Mouse (Mus musculus) limb, embryonic 15.5 days (tissue): ENCODE data around the gene Adcy1. TPM values are rescaled to one million over a fixed set of nuclear protein-coding genes. Genes with fewer than 3 reads are reported as not detected.

Experiments
- ATAC-seq: fragments of 200-750 bp; cut with Nextera tagmentation; 2 replicates; pipeline ENCODE4 v1.8.0; 2017; ENCODE audit warnings: low read depth, moderate TSS enrichment; ENCODE audit not compliant: insufficient number of reproducible peaks, low FRiP score, low TSS enrichment
- H3K27ac ChIP-seq: fragments of 300-500 bp; sonication (generic); 2 replicates; pipeline ENCODE4 v1.5.1; 2015; ENCODE audit warnings: moderate library complexity, mild to moderate bottlenecking, inconsistent platforms
- H3K27me3 ChIP-seq: fragments of 300-500 bp; sonication (generic); 2 replicates; pipeline ENCODE4 v1.6.1; 2015; ENCODE audit warnings: inconsistent platforms
- H3K36me3 ChIP-seq: fragments of 300-500 bp; sonication (generic); 2 replicates; pipeline ENCODE4 v1.6.1; 2015; ENCODE audit warnings: inconsistent platforms
- H3K4me1 ChIP-seq: fragments of 300-500 bp; sonication (generic); 2 replicates; pipeline ENCODE4 v1.6.1; 2015; ENCODE audit warnings: inconsistent platforms
- H3K4me2 ChIP-seq: fragments of 300-500 bp; sonication (generic); 2 replicates; pipeline ENCODE4 v1.6.1; 2015; ENCODE audit warnings: mild to moderate bottlenecking, inconsistent platforms
- H3K4me3 ChIP-seq: fragments of 300-500 bp; sonication (generic); 2 replicates; pipeline ENCODE4 v1.5.1; 2015; ENCODE audit warnings: mild to moderate bottlenecking, inconsistent platforms
- H3K9ac ChIP-seq: fragments of 300-500 bp; sonication (generic); 2 replicates; pipeline ENCODE4 v1.6.1; 2015; ENCODE audit warnings: inconsistent platforms
- H3K9me3 ChIP-seq: fragments of 300-500 bp; sonication (generic); 2 replicates; pipeline ENCODE4 v1.6.1; 2016; ENCODE audit warnings: inconsistent platforms
- WGBS: fragments of 180-500 bp; shearing (Covaris S2); methylation state at CpG from one replicate; pipeline ENCODE4 v1.1.7; 2015; 5-methylcytosine and 5-hydroxymethylcytosine counted together
- polyA plus RNA-seq: library from polyadenylated mRNA; unstranded; fragments of >200 nt; fragmentation: Nextera tagmentation; extraction: Ambion mirVana; gene quantifications from 2 replicates; pipeline ENCODE4 v1.2.1, GENCODE M21; 2015

Gene Adcy1
- polyA plus RNA-seq, 1 experiment from 2014 or later: 1.2 TPM

DNA sequence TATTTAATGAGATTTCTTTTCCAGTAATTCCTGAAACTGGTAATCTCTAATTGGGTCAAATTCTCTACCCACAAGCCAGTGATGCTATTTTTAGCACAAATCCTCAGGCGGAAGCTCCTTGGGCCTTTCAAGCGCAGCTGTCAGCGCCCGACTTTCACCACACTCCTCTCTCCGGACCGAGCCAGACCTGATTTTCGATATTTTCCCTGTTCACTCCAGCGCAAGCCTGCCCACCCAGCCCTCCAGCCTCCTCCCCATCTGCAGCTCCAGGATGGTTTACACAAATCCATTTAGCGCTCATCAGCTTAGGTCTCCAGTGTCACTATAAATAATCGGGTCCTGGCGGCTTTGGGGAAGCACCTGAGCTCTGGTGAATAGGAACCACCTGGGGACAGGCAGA, 7.2 kb upstream of the Adcy1 start:
- 6% methylated on average over 11 of the region's 11 CpGs for WGBS

DNA sequence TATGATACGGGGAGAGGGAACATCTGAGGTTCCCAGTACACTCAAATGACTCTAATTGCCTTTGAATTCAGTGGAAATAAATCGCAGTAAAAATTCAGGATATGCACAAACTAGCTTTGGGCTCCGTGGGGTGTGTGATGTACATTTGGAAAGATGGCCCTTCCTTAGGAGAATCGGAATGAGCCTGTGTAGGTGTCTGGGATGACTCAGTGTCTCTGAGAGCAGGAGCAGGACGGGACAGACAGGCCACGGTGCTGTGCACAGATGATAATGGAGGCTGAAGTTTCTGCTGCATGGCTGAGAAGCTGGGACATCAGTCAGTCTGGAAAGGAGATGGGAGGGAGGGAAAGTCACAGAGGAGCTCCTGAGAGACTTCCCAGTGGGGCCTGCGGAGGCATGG, 5.5 kb upstream of the Adcy1 start:
- H3K9me3 ChIP-seq: no peaks in the 10 kb centered on the region
- ATAC-seq: no peak
- H3K4me1 ChIP-seq: peaks cover 18% of the 10 kb centered on the region
- no peak overlapping the region for H3K9ac ChIP-seq
- no peak overlapping the region for H3K4me2 ChIP-seq
- WGBS: 77% methylated on average over 7 of the region's 7 CpGs
- peaks cover 71% of the 10 kb centered on the region for H3K27me3 ChIP-seq
- H3K4me3 ChIP-seq: no peak overlapping the region
- H3K27ac ChIP-seq: no peak overlapping the region
- no peaks in the 10 kb centered on the region for H3K36me3 ChIP-seq

More for the DNA sequence above, 7.2 kb upstream of the Adcy1 start:
- ATAC-seq: no peak
- peaks cover 55% of the 10 kb centered on the region for H3K27me3 ChIP-seq
- no peaks in the 10 kb centered on the region for H3K9me3 ChIP-seq
- H3K36me3 ChIP-seq: no peaks in the 10 kb centered on the region
- H3K4me2 ChIP-seq: peak overlapping the region; percentile 27; the same call in 1 of the 2 replicates
- H3K4me3 ChIP-seq: no peak overlapping the region
- peaks cover 13% of the 10 kb centered on the region for H3K4me1 ChIP-seq
- no peak overlapping the region for H3K27ac ChIP-seq
- no peak overlapping the region for H3K9ac ChIP-seq

GRCm38 (mm10) chr11:7061961-7062360, 1.3 kb upstream of the Adcy1 start:
- peaks cover 90% of the 10 kb centered on the region for H3K27me3 ChIP-seq
- H3K9me3 ChIP-seq: no peaks in the 10 kb centered on the region
- ATAC-seq: no peak
- H3K27ac ChIP-seq: no peak overlapping the region
- H3K4me3 ChIP-seq: no peak overlapping the region
- H3K9ac ChIP-seq: no peak overlapping the region
- H3K4me1 ChIP-seq: peaks cover 34% of the 10 kb centered on the region
- no peaks in the 10 kb centered on the region for H3K36me3 ChIP-seq
- 38% methylated on average over 6 of the region's 6 CpGs for WGBS
- H3K4me2 ChIP-seq: no peak overlapping the region

GRCm38 (mm10) chr11:7062566-7062965, 723 bp upstream of the Adcy1 start:
- peaks cover 34% of the 10 kb centered on the region for H3K4me1 ChIP-seq
- ATAC-seq: no peak
- H3K9me3 ChIP-seq: no peaks in the 10 kb centered on the region
- H3K27me3 ChIP-seq: peaks cover 88% of the 10 kb centered on the region
- peak overlapping the region; percentile 95 for H3K4me2 ChIP-seq
- no peak overlapping the region for H3K27ac ChIP-seq
- WGBS: 13% methylated on average over 10 of the region's 10 CpGs
- H3K4me3 ChIP-seq: peak overlapping the region; percentile 60
- no peaks in the 10 kb centered on the region for H3K36me3 ChIP-seq
- no peak overlapping the region for H3K9ac ChIP-seq

GRCm38 (mm10) chr11:7063681-7064267, 485 bp downstream of the Adcy1 start:
- peaks cover 34% of the 10 kb centered on the region for H3K4me1 ChIP-seq
- no peak for ATAC-seq
- H3K9ac ChIP-seq: 0 out of 2 replicates have a peak overlapping the region, but pooled peaks have one; percentile 26
- H3K9me3 ChIP-seq: no peaks in the 10 kb centered on the region
- H3K27me3 ChIP-seq: peaks cover 80% of the 10 kb centered on the region
- H3K27ac ChIP-seq: no peak overlapping the region
- H3K4me3 ChIP-seq: peak overlapping the region; percentile 60
- no peaks in the 10 kb centered on the region for H3K36me3 ChIP-seq
- WGBS: under 1% methylated on average over 53 of the region's 53 CpGs
- peak overlapping the region; percentile 95 for H3K4me2 ChIP-seq

- no peak for ATAC-seq
- no peak overlapping the region for H3K27ac ChIP-seq
- H3K4me3 ChIP-seq: peak overlapping the region; percentile 60
- WGBS: 2% methylated on average over 25 of the region's 26 CpGs
- H3K9ac ChIP-seq: no peak overlapping the region
- H3K36me3 ChIP-seq: no peaks in the 10 kb centered on the region
- H3K27me3 ChIP-seq: peaks cover 72% of the 10 kb centered on the region
- peak overlapping the region; percentile 95 for H3K4me2 ChIP-seq
- H3K4me1 ChIP-seq: peaks cover 34% of the 10 kb centered on the region
- no peaks in the 10 kb centered on the region for H3K9me3 ChIP-seq
Observed at GRCm38 (mm10) chr11:7064484-7065185, 1.3 kb downstream of the Adcy1 start.

DNA sequence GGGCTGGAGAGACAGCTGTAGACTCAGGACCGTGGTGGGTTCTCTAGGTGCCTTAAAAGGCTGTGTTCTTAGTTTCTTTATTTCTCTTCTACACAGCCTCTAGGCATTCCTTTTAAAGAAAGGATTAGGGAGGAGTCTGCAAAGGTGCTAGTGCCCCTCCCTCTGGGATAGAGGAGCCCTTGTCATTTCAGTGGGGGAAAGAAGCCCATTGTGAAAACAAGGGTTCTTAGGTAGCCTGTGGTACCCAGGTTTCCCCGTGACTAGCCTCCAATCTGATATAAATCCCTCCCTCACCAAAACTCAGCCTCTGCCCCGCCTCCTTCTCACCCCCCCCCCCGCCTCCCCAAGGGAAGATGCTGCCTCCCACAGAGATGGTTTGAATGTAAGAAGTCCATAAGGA, 2.1 kb downstream of the Adcy1 start:
- H3K27ac ChIP-seq: no peak overlapping the region
- H3K27me3 ChIP-seq: peaks cover 65% of the 10 kb centered on the region
- H3K9ac ChIP-seq: no peak overlapping the region
- 11% methylated on average over 4 of the region's 4 CpGs for WGBS
- peaks cover 34% of the 10 kb centered on the region for H3K4me1 ChIP-seq
- no peak; the same call in 1 of the 2 replicates for ATAC-seq
- H3K9me3 ChIP-seq: no peaks in the 10 kb centered on the region
- H3K4me2 ChIP-seq: no peak overlapping the region
- peak overlapping the region; percentile 60; the same call in 1 of the 2 replicates for H3K4me3 ChIP-seq
- no peaks in the 10 kb centered on the region for H3K36me3 ChIP-seq

- Histone ChIP-seq H3K36me3 (no peaks in the 10 kb centered on the region), H3K4me3 (no peak overlapping the region), H3K4me2 (no peak overlapping the region), H3K9ac (no peak overlapping the region), H3K27me3 (peaks cover 60% of the 10 kb centered on the region), H3K9me3 (no peaks in the 10 kb centered on the region), H3K27ac (no peak overlapping the region), H3K4me1 (peaks cover 34% of the 10 kb centered on the region)
- WGBS: 44% methylated on average over 5 of the region's 5 CpGs
- ATAC-seq: no peak
Observed at GRCm38 (mm10) chr11:7065876-7066275, 2.6 kb downstream of the Adcy1 start.

DNA sequence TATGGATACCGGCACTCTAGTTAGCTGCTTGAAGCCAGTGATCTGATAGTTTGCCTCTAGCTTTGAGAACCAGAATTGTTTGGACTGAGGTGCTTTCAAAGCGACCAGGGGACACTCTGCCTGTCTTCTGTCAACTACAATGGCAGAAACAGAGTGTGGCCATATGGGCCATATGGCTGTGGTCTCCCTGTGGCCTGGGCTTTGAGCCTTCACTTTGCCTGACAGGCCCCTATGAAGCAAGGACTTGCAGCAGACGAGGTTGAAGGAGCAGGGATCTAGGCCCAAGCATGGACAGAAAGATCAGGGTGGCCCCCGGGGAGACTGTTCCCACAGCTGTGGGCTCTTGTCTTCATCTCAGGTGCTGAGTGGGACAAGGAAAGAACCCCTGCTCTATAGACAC, 4.0 kb downstream of the Adcy1 start:
- H3K27me3 ChIP-seq: peaks cover 46% of the 10 kb centered on the region
- no peaks in the 10 kb centered on the region for H3K9me3 ChIP-seq
- no peak overlapping the region for H3K9ac ChIP-seq
- no peak overlapping the region for H3K27ac ChIP-seq
- no peak for ATAC-seq
- H3K4me1 ChIP-seq: peaks cover 34% of the 10 kb centered on the region
- H3K4me3 ChIP-seq: no peak overlapping the region
- H3K4me2 ChIP-seq: no peak overlapping the region
- no peaks in the 10 kb centered on the region for H3K36me3 ChIP-seq
- WGBS: 67% methylated on average over 4 of the region's 4 CpGs

GRCm38 (mm10) chr11:7068479-7069235, 5.4 kb downstream of the Adcy1 start:
- ATAC-seq: no peak
- Histone ChIP-seq H3K4me1 (peaks cover 23% of the 10 kb centered on the region), H3K27me3 (peaks cover 38% of the 10 kb centered on the region), H3K4me2 (no peak overlapping the region), H3K9me3 (no peaks in the 10 kb centered on the region), H3K36me3 (no peaks in the 10 kb centered on the region), H3K27ac (no peak overlapping the region), H3K4me3 (no peak overlapping the region), H3K9ac (no peak overlapping the region)
- WGBS: 83% methylated on average over 12 of the region's 12 CpGs

DNA sequence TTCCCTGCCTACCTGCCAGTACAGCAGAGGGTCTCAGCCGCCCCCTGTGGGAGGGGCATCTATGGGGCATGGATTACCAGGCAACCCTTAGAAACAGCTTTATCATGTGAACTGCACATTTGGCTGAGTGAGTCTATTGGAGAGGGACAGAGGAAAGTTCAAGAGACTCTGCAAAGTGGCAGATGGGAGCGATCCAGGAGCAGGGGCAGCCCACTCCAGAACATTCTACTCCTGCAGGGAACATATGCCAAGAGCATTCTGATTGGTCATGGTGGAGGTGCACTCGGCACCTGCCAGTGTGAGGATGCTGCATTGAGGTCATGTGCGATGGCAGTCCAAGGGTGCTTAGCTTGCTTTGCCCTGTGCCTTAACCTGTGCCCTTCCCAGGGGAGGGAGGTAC, 6.5 kb downstream of the Adcy1 start:
- no peak for ATAC-seq
- Histone ChIP-seq H3K27me3 (peaks cover 27% of the 10 kb centered on the region), H3K27ac (no peak overlapping the region), H3K36me3 (no peaks in the 10 kb centered on the region), H3K9me3 (no peaks in the 10 kb centered on the region), H3K4me1 (peaks cover 12% of the 10 kb centered on the region), H3K4me2 (no peak overlapping the region), H3K4me3 (no peak overlapping the region), H3K9ac (no peak overlapping the region)
- 91% methylated on average over 4 of the region's 4 CpGs for WGBS

DNA sequence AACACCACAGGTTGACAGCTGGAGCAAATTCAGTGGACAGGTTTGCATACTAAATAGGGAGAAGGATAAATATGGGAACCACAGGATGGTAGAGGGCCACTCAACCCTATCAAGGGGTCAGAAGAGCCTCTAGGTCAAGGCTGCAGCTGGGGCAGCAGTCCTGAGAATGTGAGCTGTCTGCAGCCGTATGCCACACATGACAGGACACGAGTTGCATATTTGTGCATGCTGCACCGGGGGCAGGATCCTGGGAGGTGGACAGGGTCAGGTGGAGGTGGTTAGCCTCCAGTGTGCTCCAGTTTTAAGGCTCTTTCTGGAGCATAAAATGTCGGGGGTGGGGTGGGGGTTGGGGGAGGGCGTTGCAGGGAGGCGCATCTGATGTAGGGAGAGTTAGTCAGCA, 8.3 kb downstream of the Adcy1 start:
- no peaks in the 10 kb centered on the region for H3K36me3 ChIP-seq
- H3K27ac ChIP-seq: no peak overlapping the region
- no peak overlapping the region for H3K4me2 ChIP-seq
- H3K27me3 ChIP-seq: peaks cover 10% of the 10 kb centered on the region
- no peak overlapping the region for H3K4me3 ChIP-seq
- 63% methylated on average over 6 of the region's 6 CpGs for WGBS
- no peak overlapping the region for H3K9ac ChIP-seq
- no peaks in the 10 kb centered on the region for H3K4me1 ChIP-seq
- no peaks in the 10 kb centered on the region for H3K9me3 ChIP-seq
- ATAC-seq: no peak
